Mouse (Mus musculus): ENCODE results near the gene Aar2.
A peak's percentile ranks its signal among the peaks of the same experiment; 100 is the strongest.
"Not testable (repeated sequence)": the region's sequence is repeated elsewhere in the genome, so short reads cannot be mapped to it uniquely, and the experiment has no call there.

Aar2 gene

GRCm38 (mm10) chr2:156547123-156547891, at the start of gene Aar2:
TSS of gene Aar2 (plus strand) at chr2:156547584.
- DNase-seq (ENCODE audit: low read depth, low spot score): peak; percentile 73

GRCm38 (mm10) chr2:156497915-156498314, 49.5 kb upstream of the Aar2 start:
- no peak for DNase-seq (ENCODE audit: low read depth, low spot score)

GRCm38 (mm10) chr2:156501025-156501424, 46.4 kb upstream of the Aar2 start:
- DNase-seq (ENCODE audit: low read depth, low spot score): no peak

GRCm38 (mm10) chr2:156505533-156505932, 41.9 kb upstream of the Aar2 start:
- DNase-seq (ENCODE audit: low read depth, low spot score): no peak

- no peak for DNase-seq (ENCODE audit: low read depth, low spot score)
These were observed 35.4 kb upstream of the Aar2 start for GRCm38 (mm10) chr2:156512028-156512427.

GRCm38 (mm10) chr2:156512561-156512960, 34.8 kb upstream of the Aar2 start:
- no peak for DNase-seq (ENCODE audit: low read depth, low spot score)

GRCm38 (mm10) chr2:156515102-156515501, 32.3 kb upstream of the Aar2 start:
- DNase-seq (ENCODE audit: low read depth, low spot score): no peak

- no peak for DNase-seq (ENCODE audit: low read depth, low spot score)
These were observed 31.7 kb upstream of the Aar2 start for GRCm38 (mm10) chr2:156515565-156516185.

- not testable (repeated sequence) for DNase-seq (ENCODE audit: low read depth, low spot score)
These were observed 30.7 kb upstream of the Aar2 start for GRCm38 (mm10) chr2:156516678-156517077.

GRCm38 (mm10) chr2:156518306-156518705, 29.1 kb upstream of the Aar2 start:
- peak; percentile 66 for DNase-seq (ENCODE audit: low read depth, low spot score)

- DNase-seq (ENCODE audit: low read depth, low spot score): no peak
These were observed 27.8 kb upstream of the Aar2 start for GRCm38 (mm10) chr2:156519584-156519983.

GRCm38 (mm10) chr2:156522994-156523393, 24.4 kb upstream of the Aar2 start:
- DNase-seq (ENCODE audit: low read depth, low spot score): no peak

- DNase-seq (ENCODE audit: low read depth, low spot score): no peak
These were observed 23.3 kb upstream of the Aar2 start for GRCm38 (mm10) chr2:156524078-156524477.

- DNase-seq (ENCODE audit: low read depth, low spot score): no peak
These were observed 17.7 kb upstream of the Aar2 start for GRCm38 (mm10) chr2:156529726-156530125.

- DNase-seq (ENCODE audit: low read depth, low spot score): no peak
These were observed 14.2 kb upstream of the Aar2 start for GRCm38 (mm10) chr2:156533160-156533559.

GRCm38 (mm10) chr2:156538817-156539555, 8.4 kb upstream of the Aar2 start:
- DNase-seq (ENCODE audit: low read depth, low spot score): no peak

- DNase-seq (ENCODE audit: low read depth, low spot score): no peak
These were observed 6.4 kb upstream of the Aar2 start for GRCm38 (mm10) chr2:156540991-156541390.

GRCm38 (mm10) chr2:156542410-156542809, 5.0 kb upstream of the Aar2 start:
- no peak for DNase-seq (ENCODE audit: low read depth, low spot score)

- no peak for DNase-seq (ENCODE audit: low read depth, low spot score)
These were observed 3.6 kb upstream of the Aar2 start for GRCm38 (mm10) chr2:156543804-156544203.

- no peak for DNase-seq (ENCODE audit: low read depth, low spot score)
These were observed 5.0 kb downstream of the Aar2 start for GRCm38 (mm10) chr2:156552421-156552820.

GRCm38 (mm10) chr2:156561808-156562207, 14.4 kb downstream of the Aar2 start:
- no peak for DNase-seq (ENCODE audit: low read depth, low spot score)

GRCm38 (mm10) chr2:156563557-156563956, 16.2 kb downstream of the Aar2 start:
- peak; percentile 74 for DNase-seq (ENCODE audit: low read depth, low spot score)
